Mouse (Mus musculus): ENCODE data around the gene Sfxn2. TPM values are rescaled to one million over a fixed set of nuclear protein-coding genes. Genes with fewer than 3 reads are reported as not detected.

The Sfxn2 gene
- polyA plus RNA-seq, 2 experiments = 22.0 to 26.7 TPM

GRCm38 (mm10) chr19:46617361-46617760 is 44.2 kb downstream of the Sfxn2 start:
- DNase-seq (ENCODE audit: low spot score) = no peak
- WGBS = 90% methylated on average over 8 of the region's 8 CpGs
- no peak for ATAC-seq (ENCODE audit: low FRiP score, low read depth)
- Histone ChIP-seq H3K4me1 (ENCODE audit: control insufficient read depth, insufficient read depth, low read length) (peaks cover 16% of the 10 kb centered on the region), H3K27ac (replicated peaks; ENCODE audit: low read depth, low read length) (no peak overlapping the region), H3K4me2 (replicated peaks; ENCODE audit: low read depth, low read length, severe bottlenecking) (no peak overlapping the region), H3K4me3 (replicated peaks; ENCODE audit: low read length) (no peak overlapping the region), H3K27me3 (ENCODE audit: control insufficient read depth, insufficient read depth, low read length) (no peaks in the 10 kb centered on the region), H3K36me3 (ENCODE audit: control insufficient read depth, insufficient read depth, low read length) (peaks cover 11% of the 10 kb centered on the region), H3K9ac (ENCODE audit: low read depth, low read length, severe bottlenecking) (no peak overlapping the region), H3K9me3 (ENCODE audit: control insufficient read depth, low read length) (no peaks in the 10 kb centered on the region)
- no peak for TF ChIP-seq POLR2A (IDR thresholded peaks at IDR 0.05; ENCODE audit: borderline replicate concordance, extremely low read depth, insufficient read depth, insufficient read length)

GRCm38 (mm10) chr19:46618322-46618721 is 45.2 kb downstream of the Sfxn2 start:
- H3K27ac ChIP-seq (replicated peaks; ENCODE audit: low read depth, low read length) = no peak overlapping the region

GRCm38 (mm10) chr19:46619001-46619400 is 45.8 kb downstream of the Sfxn2 start:
- H3K9ac ChIP-seq (ENCODE audit: low read depth, low read length, severe bottlenecking) = no peak overlapping the region
- ATAC-seq (ENCODE audit: low FRiP score, low read depth) = no peak
- DNase-seq (ENCODE audit: low spot score) = no peak

More at GRCm38 (mm10) chr19:46618322-46618721, 45.2 kb downstream of the Sfxn2 start:
- H3K4me1 ChIP-seq (ENCODE audit: control insufficient read depth, insufficient read depth, low read length) = peaks cover 24% of the 10 kb centered on the region
- TF ChIP-seq POLR2A (IDR thresholded peaks at IDR 0.05; ENCODE audit: borderline replicate concordance, extremely low read depth, insufficient read depth, insufficient read length) = no peak
- no peaks in the 10 kb centered on the region for H3K27me3 ChIP-seq (ENCODE audit: control insufficient read depth, insufficient read depth, low read length)
- H3K9ac ChIP-seq (ENCODE audit: low read depth, low read length, severe bottlenecking) = no peak overlapping the region
- ATAC-seq (ENCODE audit: low FRiP score, low read depth) (no peak), DNase-seq (ENCODE audit: low spot score) (no peak)
- peaks cover 5% of the 10 kb centered on the region for H3K36me3 ChIP-seq (ENCODE audit: control insufficient read depth, insufficient read depth, low read length)
- WGBS = 82% methylated on average over 9 of the region's 9 CpGs
- no peak overlapping the region for H3K4me3 ChIP-seq (replicated peaks; ENCODE audit: low read length)
- H3K9me3 ChIP-seq (ENCODE audit: control insufficient read depth, low read length) = no peaks in the 10 kb centered on the region
- H3K4me2 ChIP-seq (replicated peaks; ENCODE audit: low read depth, low read length, severe bottlenecking) = no peak overlapping the region

GRCm38 (mm10) chr19:46619518-46619917 is 46.4 kb downstream of the Sfxn2 start:
- WGBS = 93% methylated on average over 6 of the region's 6 CpGs
- no peaks in the 10 kb centered on the region for H3K9me3 ChIP-seq (ENCODE audit: control insufficient read depth, low read length)
- no peak overlapping the region for H3K27ac ChIP-seq (replicated peaks; ENCODE audit: low read depth, low read length)
- ATAC-seq (ENCODE audit: low FRiP score, low read depth) (no peak), DNase-seq (ENCODE audit: low spot score) (no peak)
- H3K36me3 ChIP-seq (ENCODE audit: control insufficient read depth, insufficient read depth, low read length) = peaks cover 4% of the 10 kb centered on the region; the same call in 1 of the 2 replicates
- H3K4me3 ChIP-seq (replicated peaks; ENCODE audit: low read length) = no peak overlapping the region
- H3K4me2 ChIP-seq (replicated peaks; ENCODE audit: low read depth, low read length, severe bottlenecking) = no peak overlapping the region
- H3K4me1 ChIP-seq (ENCODE audit: control insufficient read depth, insufficient read depth, low read length) = peaks cover 36% of the 10 kb centered on the region
- H3K9ac ChIP-seq (ENCODE audit: low read depth, low read length, severe bottlenecking) = no peak overlapping the region
- TF ChIP-seq POLR2A (IDR thresholded peaks at IDR 0.05; ENCODE audit: borderline replicate concordance, extremely low read depth, insufficient read depth, insufficient read length) = no peak
- no peaks in the 10 kb centered on the region for H3K27me3 ChIP-seq (ENCODE audit: control insufficient read depth, insufficient read depth, low read length)

More at GRCm38 (mm10) chr19:46619001-46619400, 45.8 kb downstream of the Sfxn2 start:
- no peaks in the 10 kb centered on the region for H3K9me3 ChIP-seq (ENCODE audit: control insufficient read depth, low read length)
- peaks cover 4% of the 10 kb centered on the region for H3K36me3 ChIP-seq (ENCODE audit: control insufficient read depth, insufficient read depth, low read length)
- peaks cover 31% of the 10 kb centered on the region for H3K4me1 ChIP-seq (ENCODE audit: control insufficient read depth, insufficient read depth, low read length)
- H3K27ac ChIP-seq (replicated peaks; ENCODE audit: low read depth, low read length) = no peak overlapping the region
- no peak overlapping the region for H3K4me2 ChIP-seq (replicated peaks; ENCODE audit: low read depth, low read length, severe bottlenecking)
- no peak for TF ChIP-seq POLR2A (IDR thresholded peaks at IDR 0.05; ENCODE audit: borderline replicate concordance, extremely low read depth, insufficient read depth, insufficient read length)
- no peaks in the 10 kb centered on the region for H3K27me3 ChIP-seq (ENCODE audit: control insufficient read depth, insufficient read depth, low read length)
- 81% methylated on average over 19 of the region's 19 CpGs for WGBS
- H3K4me3 ChIP-seq (replicated peaks; ENCODE audit: low read length) = no peak overlapping the region

GRCm38 (mm10) chr19:46620016-46620808 is 47.0 kb downstream of the Sfxn2 start:
- Histone ChIP-seq H3K9me3 (ENCODE audit: control insufficient read depth, low read length) (no peaks in the 10 kb centered on the region), H3K4me2 (replicated peaks; ENCODE audit: low read depth, low read length, severe bottlenecking) (no peak overlapping the region), H3K36me3 (ENCODE audit: control insufficient read depth, insufficient read depth, low read length) (peaks cover 7% of the 10 kb centered on the region), H3K9ac (ENCODE audit: low read depth, low read length, severe bottlenecking) (no peak overlapping the region), H3K27me3 (ENCODE audit: control insufficient read depth, insufficient read depth, low read length) (no peaks in the 10 kb centered on the region), H3K4me3 (replicated peaks; ENCODE audit: low read length) (no peak overlapping the region), H3K4me1 (ENCODE audit: control insufficient read depth, insufficient read depth, low read length) (peaks cover 36% of the 10 kb centered on the region), H3K27ac (replicated peaks; ENCODE audit: low read depth, low read length) (no peak overlapping the region)
- DNase-seq (ENCODE audit: low spot score) (no peak), ATAC-seq (ENCODE audit: low FRiP score, low read depth) (0 out of 2 replicates have a peak, but pooled peaks have one; percentile 14)
- TF ChIP-seq POLR2A (IDR thresholded peaks at IDR 0.05; ENCODE audit: borderline replicate concordance, extremely low read depth, insufficient read depth, insufficient read length) = no peak
- 77% methylated on average over 14 of the region's 14 CpGs for WGBS
